Mouse (Mus musculus) lung, postnatal 10 days (tissue): ENCODE data around the gene Myo3b.

Experiments used
- DNase-seq: peaks from one replicate; pipeline ENCODE4 v3.0.0; 2021

Gene Myo3b

DNA sequence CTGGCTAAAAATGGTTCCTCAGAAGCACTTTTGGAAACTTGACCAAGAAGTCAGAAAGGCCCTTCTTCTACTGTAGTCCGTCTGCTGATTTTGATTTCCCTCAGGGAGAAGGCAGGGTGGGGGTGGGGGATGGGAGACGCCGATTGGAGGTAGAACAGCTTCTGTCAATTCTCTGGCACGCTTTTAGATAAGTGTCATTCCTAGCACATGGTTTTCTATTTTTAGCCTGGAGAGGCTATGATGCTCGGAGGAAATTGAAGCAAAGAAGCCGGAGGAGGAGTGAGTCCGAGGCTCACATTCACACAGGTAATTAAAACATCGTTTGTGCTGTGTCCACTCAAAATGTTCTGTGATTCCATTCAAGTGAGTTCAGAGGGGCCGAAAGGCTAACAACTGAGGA lies 276.2 kb downstream of the Myo3b start:
- no peak for DNase-seq

DNA sequence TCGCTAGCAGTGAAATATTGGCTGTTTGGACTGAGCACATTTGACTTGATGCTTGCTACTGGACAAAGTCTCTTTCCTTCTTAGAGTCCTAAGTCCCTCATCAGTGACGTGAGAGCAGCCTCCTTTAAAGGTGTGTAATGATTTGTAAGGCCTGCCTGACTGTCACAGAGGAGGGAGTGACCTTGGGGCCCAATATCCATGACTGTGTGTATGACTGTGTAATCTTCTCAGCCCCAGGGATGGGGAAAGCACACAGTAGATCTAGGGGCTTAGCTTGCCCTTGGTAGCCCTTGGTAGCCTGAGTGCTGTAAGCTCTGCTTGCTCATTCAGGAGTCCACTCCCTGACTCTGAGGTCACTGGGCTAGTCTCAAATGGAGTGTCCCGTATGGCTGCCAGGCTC lies 276.8 kb downstream of the Myo3b start:
- no peak for DNase-seq

DNA sequence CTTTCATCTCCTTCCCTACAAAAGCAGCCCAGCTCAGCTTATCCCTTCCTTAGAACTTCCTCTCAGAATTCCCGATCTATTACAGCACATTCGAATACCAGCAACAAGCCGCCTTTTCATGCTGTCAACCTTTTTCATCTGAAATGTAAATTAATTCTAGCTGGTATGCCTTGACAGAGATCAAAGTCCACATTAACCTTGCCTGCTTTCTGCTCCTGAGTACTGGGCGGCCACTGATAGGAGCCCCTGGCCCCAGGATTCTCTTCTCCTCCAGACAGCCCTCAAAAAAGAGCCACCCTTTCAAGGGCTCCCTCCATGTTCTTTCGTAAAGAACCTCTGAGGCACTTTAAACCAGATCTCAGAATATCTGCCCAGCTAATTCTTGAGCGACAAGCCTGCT lies 278.9 kb downstream of the Myo3b start:
- no peak for DNase-seq

DNA sequence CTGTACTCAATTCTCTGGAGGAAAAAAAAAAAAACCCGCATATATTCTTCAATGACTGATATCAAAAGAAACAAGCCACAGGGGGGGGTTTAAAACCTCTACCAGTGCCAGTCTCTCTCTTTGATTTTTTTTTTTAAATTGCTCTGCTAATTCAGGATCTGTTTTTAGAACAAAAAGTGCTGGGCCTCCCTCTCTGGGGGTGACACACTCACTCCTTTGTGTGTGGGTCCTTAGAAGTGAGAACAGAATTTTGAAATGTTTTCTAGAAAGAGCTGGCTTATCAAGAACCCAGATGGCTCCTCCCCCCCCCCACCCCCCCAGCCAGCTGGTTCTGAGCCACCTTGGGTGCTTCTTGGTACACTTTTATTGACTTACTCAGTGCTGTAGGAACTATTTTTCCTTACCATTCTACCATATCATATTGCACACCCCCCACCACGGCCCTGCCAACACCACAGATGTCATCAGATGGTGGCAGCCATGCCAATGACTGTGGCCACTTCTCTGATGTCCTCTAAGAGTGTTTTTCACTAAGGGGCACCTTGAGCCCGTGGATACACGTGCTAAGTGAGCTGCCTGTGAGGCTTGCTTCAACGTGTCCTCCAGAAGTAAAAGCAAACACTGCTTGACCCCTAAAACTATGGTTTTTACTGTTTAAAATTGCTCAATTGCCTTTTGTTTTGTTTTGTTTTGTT lies 280.1 kb downstream of the Myo3b start:
- no peak for DNase-seq

DNA sequence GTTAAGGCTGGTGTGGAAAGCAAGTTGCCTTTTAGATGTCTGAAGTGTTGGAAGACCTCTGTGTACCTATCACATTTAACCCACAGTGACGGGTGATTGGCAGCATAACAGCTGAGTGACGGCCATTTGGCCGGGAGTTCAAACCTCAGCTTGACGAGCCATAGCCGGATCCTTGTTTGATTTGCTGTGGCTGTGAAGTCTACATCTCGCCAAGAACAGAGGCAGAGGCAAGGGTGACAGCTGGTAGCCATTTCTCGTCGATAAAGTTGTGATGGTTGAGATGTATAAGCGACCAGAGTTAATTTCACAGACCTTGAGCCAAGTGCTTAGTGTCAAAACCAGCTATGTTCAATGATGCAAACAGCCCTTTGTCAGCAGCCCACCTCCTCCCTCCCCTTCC lies 283.8 kb downstream of the Myo3b start:
- DNase-seq = no peak

DNA sequence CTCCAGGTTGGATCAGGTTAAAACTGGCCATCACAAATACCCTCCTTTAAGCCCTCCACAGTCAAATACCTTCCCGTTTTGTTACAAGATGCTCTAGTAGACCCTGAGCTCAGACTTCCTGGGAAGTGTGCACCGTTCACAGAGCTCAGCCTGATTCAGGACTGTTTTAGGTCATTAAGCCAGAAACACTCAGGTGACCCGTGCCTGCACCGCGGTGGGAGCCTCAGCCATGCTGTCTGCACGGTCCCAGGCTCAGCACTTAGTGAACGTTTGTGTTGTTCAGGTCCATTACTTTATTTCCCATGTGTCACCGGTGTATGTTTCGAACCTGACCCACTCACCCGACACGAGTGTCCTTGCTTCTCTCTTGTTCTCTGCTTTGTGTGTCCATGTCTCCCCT lies 288.7 kb downstream of the Myo3b start:
- no peak for DNase-seq

DNA sequence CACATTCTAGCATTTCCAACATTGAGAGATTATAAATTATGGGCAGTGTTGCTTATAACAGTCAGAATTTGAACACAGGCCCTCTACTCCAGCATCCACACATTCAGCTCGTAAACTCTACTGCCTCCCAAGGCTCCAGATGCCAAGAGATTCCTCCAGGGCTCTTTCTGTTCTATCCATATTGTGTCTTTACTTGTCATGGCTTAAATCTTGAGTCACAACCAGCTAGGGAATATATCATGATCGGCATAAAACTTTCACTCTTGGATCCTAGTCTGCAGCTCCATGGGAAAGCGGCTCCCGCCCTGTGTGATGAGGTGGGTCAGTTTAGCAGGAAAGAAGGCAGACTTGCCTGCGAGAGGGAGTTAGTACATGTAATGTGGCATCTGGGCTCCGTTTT lies 294.0 kb downstream of the Myo3b start:
- DNase-seq = no peak

DNA sequence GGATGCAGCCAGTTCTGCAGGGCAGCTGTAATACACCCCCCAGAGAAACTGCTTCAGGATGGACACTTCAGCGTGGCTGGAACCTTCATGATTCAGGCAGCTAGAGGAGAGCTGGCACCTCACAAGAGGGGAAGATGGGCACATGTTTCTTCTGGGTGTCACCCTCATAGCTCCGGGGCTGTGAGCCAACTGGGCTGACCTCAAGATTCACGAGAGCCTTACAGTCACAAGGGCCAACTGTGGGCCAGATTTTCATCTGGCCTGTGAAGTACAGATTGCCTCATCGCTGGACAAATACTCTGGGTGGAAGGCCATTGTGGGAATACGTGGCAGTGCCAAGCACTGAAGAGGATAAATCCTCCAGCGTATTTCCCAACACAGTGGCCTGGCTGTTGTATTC lies 294.6 kb downstream of the Myo3b start:
- DNase-seq = peak; percentile 71

DNA sequence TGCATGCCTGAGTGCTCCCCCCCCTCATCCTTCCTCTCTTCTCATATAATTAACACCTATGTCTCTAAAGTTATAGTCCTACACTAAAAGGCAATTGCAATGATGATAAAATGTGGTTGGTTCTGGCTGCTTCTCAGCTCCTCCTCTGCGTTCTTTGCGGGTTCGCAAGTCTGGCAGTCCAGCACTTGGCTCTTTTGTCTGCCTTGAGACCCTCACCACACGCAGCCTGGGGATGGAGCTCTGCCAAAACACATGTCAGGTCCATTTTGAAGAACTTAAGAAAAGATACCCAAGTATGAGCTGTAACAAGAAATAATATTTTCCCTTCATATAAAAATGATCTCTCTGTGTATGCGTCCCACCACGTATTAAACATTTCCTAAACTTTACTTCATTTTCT lies 297.6 kb downstream of the Myo3b start:
- no peak for DNase-seq

DNA sequence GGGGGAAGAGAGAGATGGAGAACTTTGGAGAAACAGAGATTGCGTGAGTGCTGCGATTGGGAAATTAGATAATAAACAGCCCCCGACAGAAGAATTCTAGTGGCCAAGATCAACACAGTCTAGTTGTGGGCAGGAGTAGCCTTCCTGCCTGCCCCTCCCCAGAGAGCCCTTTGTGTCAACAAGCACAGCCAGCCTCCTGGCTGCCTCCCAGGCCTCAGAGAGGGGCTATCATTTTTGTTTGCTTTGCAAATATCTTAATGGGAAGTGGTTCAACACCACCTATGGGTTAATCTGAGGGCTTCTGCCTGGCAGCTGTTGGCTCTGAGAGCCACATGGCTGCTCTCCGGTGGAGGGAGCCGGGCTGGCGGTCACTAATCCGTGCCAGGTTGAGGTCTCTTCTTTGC lies 298.3 kb downstream of the Myo3b start:
- DNase-seq = peak; percentile 82

DNA sequence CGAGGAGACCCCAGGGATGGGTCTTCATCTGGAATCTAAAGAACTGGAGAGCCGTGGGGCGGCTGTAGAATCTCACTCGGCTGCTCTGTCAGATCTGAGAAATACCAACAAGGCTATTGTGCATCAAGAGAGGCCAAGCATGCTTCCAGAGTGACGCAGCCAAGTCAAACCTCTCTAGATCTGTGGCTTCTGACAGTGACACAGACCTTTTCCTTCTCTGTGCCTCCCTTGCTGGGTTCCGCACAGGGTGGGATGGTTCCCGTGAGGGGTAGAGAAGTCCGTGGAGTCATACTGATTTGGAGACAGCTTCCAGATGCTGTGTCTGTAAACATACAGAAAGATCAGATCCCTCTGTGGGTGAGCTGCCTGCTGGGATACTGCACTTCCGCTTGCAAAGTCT lies 298.9 kb downstream of the Myo3b start:
- DNase-seq = peak; percentile 36

DNA sequence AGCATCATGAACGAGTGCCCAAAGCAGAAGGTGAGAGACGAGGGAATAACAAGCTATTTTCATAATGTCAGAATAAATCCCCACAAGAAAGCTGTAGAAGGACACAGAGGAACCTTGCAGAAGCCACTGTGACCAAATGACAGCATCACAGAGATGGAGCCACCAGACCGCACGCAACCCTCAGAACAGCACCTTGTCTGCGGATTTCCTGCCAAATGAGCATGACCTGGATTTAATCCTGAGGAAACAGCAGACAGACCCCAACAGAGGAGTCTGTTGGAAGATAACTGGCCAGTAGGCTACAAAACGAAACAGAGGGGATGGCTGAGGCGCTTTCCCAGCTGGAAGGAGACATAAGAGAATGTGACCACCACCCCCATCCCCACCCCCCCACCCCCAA lies 300.1 kb downstream of the Myo3b start:
- DNase-seq = no peak

DNA sequence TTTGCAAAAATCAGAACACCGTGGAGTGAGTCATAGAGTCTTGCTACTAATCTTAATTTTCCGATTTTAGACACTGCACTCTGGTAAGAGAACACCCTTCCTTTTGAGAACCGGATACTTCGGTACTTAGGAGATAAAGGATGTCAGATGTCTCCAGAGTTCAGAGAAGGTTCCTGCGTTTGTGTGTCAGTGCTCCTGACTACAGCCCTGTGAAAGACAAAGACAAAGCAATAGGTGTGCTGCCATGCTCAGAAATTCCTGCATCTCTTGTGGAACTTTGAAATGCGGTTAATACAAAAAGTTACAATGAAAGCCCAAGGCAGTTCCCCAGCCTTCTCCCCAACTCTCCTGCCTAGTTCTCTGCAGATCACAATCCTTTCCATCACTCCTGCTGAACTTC lies 300.6 kb downstream of the Myo3b start:
- DNase-seq = no peak

DNA sequence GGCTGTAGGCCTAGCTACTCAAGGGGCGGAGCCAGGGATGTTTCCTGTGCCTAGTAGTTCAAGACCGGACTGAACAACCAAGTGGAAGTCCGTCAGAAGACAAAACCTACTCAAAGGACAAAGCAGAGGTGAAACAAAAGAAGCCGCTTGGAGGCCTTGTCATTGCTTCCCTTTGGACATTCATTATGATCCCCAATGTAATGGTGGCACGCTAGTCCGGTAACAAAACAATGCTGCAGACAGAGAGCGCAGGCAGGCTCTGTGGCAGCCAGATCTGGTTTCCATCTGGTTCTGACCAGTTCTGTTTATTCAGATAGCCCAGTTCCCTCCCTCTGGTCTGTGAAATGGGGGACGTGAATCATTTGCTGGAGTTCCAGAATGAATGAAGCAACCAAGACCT lies 301.3 kb downstream of the Myo3b start:
- no peak for DNase-seq

DNA sequence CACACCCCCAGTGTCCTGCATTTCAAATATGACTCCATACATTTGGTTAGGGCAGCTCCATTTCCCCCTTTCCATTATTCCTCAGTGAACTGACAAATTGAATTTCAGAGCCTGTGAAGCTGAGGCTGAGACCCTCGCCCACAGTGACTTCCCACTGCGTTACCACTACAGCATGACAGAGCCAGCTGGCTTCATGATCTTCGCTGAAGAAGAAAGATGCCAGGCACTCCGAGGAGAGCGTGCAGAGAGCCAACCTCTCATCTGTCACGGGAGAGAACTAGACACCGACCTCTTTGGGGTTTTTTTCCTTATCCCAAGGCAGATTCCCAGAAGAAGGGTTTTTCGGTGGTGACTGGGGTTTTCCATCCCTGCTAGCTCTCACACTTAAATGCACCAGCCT lies 306.2 kb downstream of the Myo3b start:
- no peak for DNase-seq

DNA sequence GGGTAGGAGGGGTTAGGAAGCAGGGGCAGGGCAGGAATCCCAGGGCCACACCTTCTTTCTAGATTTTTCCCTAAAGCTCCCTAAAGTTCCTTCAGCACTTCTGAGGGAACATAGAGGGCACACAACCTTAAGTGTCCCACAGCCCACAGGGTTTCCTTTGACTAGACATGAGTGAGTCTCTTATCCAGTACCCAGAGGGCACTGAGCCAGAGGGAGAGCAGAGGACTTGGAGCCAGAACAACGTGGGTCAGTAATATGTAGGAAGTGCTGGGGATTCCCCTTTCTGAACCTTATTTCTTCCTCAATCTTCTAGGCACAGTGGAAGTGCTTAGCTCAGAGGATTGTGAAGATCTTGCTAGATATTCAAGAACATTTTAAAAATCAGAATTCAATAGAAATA lies 308.6 kb downstream of the Myo3b start:
- DNase-seq = no peak

DNA sequence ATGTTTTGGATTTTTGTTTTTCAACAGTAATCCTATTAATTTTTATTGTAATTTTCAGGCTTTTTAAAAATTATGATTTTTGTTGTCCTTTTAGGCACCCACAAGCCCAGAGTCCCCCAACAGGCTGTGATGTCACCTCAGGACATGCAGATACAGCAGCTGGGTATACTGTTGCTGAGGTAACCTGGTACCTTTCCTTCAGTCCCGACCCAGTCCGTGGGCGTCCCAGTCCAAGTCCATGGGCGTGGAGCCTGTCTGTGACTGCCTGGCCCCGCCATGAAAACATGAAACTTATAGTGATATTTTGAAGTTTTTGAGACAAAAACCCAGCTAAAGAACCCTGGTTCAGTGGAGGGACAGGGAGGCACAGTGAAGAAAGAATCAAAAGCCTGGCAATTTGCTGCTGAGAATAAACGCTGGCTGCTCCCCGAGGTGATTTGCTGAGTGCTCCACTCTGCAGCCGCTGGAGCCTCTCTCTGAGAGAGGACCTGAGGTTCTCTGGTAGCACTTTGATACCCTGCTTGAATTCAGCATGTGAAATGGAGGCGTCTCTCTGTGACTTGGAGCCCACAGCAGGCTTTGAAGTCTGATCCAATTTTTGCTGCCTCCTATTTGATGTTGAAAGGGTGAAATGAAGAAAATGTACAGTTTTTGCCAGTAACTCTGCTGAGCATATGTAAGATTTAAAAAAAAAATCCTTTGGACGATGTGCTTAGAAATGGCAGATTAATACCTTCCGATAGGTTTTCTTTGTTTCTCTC lies 310.0 kb downstream of the Myo3b start:
- DNase-seq = no peak

DNA sequence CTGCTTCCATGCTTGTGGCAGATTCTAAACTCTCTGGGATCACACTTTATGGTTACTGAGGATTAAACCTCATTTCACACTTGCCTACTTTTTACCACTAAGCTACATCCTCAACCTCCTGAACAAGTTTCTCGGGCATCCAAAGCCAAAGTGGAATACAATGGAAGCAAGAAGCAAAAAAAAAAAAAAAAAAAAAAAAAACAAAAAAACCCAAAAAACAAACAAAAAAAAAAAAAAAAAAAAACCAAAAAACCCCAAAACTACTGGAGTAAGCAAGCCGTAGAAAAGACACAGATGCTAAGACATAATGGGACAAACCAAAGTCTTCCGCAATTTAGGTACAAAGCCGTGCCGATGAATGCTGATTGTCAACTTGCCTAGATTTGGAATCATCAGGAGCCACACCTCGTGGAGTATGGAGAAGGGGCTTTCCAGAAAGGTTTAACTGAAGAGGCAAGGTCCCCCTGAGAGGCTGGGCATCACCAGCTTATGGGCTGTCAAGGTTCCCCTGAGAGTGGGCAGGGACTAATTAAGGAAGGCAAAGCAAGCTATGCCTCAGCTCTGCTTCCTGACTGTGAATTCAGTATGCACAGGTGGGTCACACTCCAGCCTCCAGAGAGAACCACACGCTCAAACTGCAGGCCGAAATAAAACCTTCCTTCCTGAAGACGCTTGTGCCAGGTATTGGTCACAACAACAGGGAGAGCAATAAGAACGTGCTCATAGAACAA lies 313.7 kb downstream of the Myo3b start:
- no peak for DNase-seq

DNA sequence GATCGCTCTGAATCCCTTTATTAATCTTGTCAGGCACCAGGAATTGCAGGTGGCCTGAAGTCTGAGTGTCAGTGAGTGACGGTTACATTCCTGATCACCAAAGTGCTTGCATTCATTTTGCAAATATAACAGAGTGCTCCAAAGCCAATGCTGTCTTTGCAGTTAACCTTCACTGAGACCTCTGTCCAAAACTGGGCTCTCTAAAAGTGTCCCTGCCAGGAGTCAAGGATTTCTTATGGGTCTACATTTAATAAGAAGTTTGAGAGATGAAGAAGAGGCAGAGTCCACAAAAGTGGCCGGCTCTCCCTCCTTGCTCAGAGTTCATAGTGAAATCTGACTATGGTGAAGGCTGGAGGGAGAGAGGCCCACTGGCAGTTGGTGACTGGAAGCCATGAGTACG lies 315.1 kb downstream of the Myo3b start:
- DNase-seq = no peak

DNA sequence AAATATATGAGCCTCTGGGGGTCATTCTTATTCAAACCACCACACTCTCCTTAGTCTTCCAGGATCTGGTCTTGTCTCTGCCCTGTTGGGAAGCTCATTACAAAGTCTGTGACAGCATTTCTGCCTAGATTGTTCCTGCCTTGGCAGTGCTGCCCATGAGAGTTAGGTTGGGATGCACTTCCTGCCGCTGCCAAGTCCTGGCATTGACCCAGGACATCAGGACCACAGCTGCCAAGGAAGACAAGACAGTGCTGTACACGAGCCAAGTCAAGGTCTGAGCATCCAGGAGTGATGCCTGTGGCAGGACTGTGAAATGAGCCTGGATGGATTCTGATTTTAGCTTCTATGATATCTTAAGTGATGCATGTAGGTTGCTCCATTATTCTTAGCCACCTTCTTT lies 316.1 kb downstream of the Myo3b start:
- DNase-seq = no peak

DNA sequence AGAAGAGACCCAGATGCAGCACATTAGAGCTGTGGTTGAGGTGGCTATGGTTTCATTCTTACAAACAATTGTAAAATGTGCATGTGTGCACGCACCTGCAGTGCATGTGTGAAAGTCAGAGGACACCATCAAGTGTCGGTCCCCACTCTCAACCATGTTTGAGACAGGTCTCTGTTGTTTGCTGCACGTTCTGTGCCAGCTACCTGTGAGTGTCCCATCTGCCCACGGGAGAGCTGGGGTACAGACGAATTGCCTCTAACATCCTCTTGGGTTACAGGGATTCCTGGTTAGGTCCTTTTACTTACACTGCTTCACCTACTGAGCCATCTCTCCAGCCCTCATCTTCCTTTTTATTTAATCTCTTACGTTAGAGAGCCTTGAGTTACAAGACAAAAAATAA lies 330.5 kb downstream of the Myo3b start:
- DNase-seq = no peak

DNA sequence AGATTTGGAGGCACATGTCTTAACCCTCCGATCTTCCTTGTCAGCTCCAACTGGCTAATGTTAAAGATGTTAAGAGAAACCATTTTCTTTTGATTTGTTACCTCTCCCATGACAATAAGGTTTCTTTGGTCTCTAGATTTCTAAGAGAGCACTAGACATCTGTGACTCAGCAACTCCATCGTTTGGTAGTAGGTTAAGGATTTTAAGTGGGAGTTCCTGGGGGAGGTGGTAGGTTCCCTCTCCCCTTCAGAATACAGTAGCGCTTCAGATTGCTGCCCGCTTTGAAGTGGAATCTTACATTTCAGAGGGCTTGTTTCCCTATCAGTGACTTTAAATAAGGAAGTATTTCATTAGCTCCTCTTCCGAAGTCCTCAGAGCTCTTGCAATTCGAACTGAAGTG lies 340.4 kb downstream of the Myo3b start:
- no peak for DNase-seq

DNA sequence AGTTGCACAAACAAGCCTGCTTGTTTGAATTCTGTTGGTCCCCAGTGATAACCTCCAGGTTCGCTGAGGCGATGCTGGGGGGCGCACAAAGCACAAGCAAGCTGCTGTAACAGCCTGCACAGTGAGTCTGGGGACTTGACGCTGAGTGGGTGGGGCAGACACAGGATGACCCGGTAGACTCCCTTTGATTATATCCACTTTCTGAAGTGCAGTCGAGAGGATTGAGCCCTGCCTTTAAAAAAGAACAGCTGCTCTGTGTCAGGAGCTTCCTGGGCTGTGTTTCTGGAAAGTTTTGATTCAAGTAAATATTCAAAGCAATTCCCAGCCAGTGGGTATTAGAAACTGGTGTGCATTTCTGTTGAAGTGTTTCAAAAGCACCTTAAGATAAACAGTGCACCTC lies 341.0 kb downstream of the Myo3b start:
- DNase-seq = no peak

DNA sequence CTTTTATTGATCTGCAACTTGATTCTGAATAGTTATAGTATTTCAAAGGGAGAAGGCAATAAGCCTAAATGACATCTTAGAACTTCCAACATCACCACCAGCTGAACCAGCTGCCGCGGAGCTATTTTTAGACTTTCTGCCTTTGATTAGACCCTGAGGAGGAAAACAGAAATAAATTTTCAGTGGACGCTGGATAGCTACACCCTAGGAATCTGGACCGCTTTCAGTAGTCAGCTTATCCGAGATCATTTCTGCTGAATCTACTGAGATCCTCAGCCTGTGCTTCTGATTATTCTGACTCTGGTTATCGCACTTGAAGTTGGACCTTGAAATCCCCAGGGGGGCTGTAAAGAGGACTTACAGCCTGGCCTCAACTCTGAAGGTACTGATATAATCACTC lies 349.7 kb downstream of the Myo3b start:
- DNase-seq = no peak
